ENCODE assay signal across 17 mouse cellular contexts in genomic region chr3:131488403-131488802, GRCm38 (mm10). TPM values are rescaled to one million over a fixed set of nuclear protein-coding genes. Genes with fewer than 3 reads are reported as not detected.
A peak's percentile ranks its signal among the peaks of the same experiment; 100 is the strongest.
DNase-seq lines count a peak whose midpoint lies in the region; ATAC-seq lines count a peak whose summit lies in the region.
"Had no signal": no experiment of that assay in that cellular context is flagged by ENCODE, and none has a peak within 500 bp of the region (broad histone marks: within the 10 kb centered on the region; RNA-seq: fewer than 3 reads in every experiment).

No protein-coding gene starts in this region.

- H3K4me2 ChIP-seq in midbrain, embryonic 11.5 days: no peak overlapping the region
- no peak overlapping the region for H3K4me2 ChIP-seq in midbrain, embryonic 13.5 days (replicated peaks)
- H3K4me2 ChIP-seq: heart, embryonic 12.5 days had no signal

- 71% methylated on average over 9 of the region's 9 CpGs for WGBS in midbrain, embryonic 11.5 days
- 73% methylated on average over 9 of the region's 9 CpGs for WGBS in midbrain, embryonic 13.5 days

- no peak for ATAC-seq in midbrain, embryonic 11.5 days (ENCODE audit: low FRiP score)
- no peak for ATAC-seq in midbrain, embryonic 13.5 days

- no peaks in the 10 kb centered on the region for H3K36me3 ChIP-seq in midbrain, embryonic 11.5 days (ENCODE audit: control insufficient read depth, insufficient read depth, low read length)
- H3K36me3 ChIP-seq in midbrain, embryonic 13.5 days: no peaks in the 10 kb centered on the region
- H3K36me3 ChIP-seq: heart, embryonic 12.5 days; hindbrain, embryonic 15.5 days; lung, embryonic 15.5 days had no signal

- no peaks in the 10 kb centered on the region for H3K9me3 ChIP-seq in midbrain, embryonic 11.5 days (ENCODE audit: control insufficient read depth, low read length)
- H3K9me3 ChIP-seq in midbrain, embryonic 13.5 days: no peaks in the 10 kb centered on the region
- H3K9me3 ChIP-seq: heart, embryonic 12.5 days; hindbrain, embryonic 15.5 days; lung, embryonic 15.5 days had no signal

- H3K4me1 ChIP-seq in midbrain, embryonic 11.5 days (ENCODE audit: control insufficient read depth, insufficient read depth, low read length): peaks cover 8% of the 10 kb centered on the region
- peaks cover 15% of the 10 kb centered on the region for H3K4me1 ChIP-seq in midbrain, embryonic 13.5 days (replicated peaks)

- peaks cover 30% of the 10 kb centered on the region for H3K27me3 ChIP-seq in midbrain, embryonic 11.5 days (ENCODE audit: control insufficient read depth, insufficient read depth, low read length)
- H3K27me3 ChIP-seq in midbrain, embryonic 13.5 days: peaks cover 56% of the 10 kb centered on the region

- H3K27ac ChIP-seq in midbrain, embryonic 11.5 days (ENCODE audit: low read depth, low read length): no peak overlapping the region
- H3K27ac ChIP-seq in midbrain, embryonic 13.5 days: no peak overlapping the region
- H3K27ac ChIP-seq: hindbrain, embryonic 15.5 days; lung, embryonic 15.5 days had no signal

- no peak overlapping the region for H3K9ac ChIP-seq in midbrain, embryonic 11.5 days (ENCODE audit: low read length)
- H3K9ac ChIP-seq in midbrain, embryonic 13.5 days (replicated peaks): no peak overlapping the region
- H3K9ac ChIP-seq: heart, embryonic 12.5 days; hindbrain, embryonic 15.5 days; lung, embryonic 15.5 days had no signal

- H3K4me3 ChIP-seq in midbrain, embryonic 11.5 days (ENCODE audit: low read depth, low read length): no peak overlapping the region
- H3K4me3 ChIP-seq in midbrain, embryonic 13.5 days (replicated peaks): no peak overlapping the region
- H3K4me3 ChIP-seq: heart, embryonic 12.5 days; hindbrain, embryonic 15.5 days had no signal

- peak; percentile 82 for DNase-seq in midbrain, embryonic 11.5 days (ENCODE audit: low spot score, missing footprints)
- DNase-seq in kidney, adult 8-10 months: peak; percentile 67 to 89
- peak; percentile 62 to 88 for DNase-seq in kidney, postnatal 36 days
- peak; percentile 64 for DNase-seq in yolk sac, embryonic 10.5 days (ENCODE audit: low spot score)
- no peak for DNase-seq in adrenal gland, postnatal 25 days
- no peak for DNase-seq in thymus, postnatal 10 days (ENCODE audit: low spot score in 2 of 2)
- no peak for DNase-seq in Muller cell, postnatal 12 days (ENCODE audit: inconsistent ontology term)
- DNase-seq: cerebellum, postnatal 10 days; embryo, embryonic 11 days; gastrocnemius, postnatal 36 days; midbrain, embryonic 14.5 days; retina, postnatal 1 day; thymus, postnatal 14 days had no signal

RNA-seq across cellular contexts. Expression of gene Sgms2, which starts 2.8 kb away (rescaled TPM):
- polyA plus RNA-seq in midbrain, embryonic 11.5 days (2014; fragmentation: Nextera tagmentation; extraction: Ambion mirVana): 0.70 and 1.1 TPM in 2 replicates
- 0.61 and 0.71 TPM in 2 replicates for polyA plus RNA-seq in midbrain, embryonic 13.5 days (2015; fragmentation: Nextera tagmentation; extraction: Ambion mirVana)
- 6.7 and 9.9 TPM in 2 replicates for total RNA-seq in adrenal gland, postnatal 25 days (2021)

Comparison
In these comparisons a context has a peak if more than half of its experiments do, and no peak if none do; other contexts are left out.
1. DNase-seq: peak in midbrain, embryonic 11.5 days (single experiment), kidney, adult 8-10 months (2 of 2), kidney, postnatal 36 days (2 of 2) and yolk sac, embryonic 10.5 days (single experiment); none in adrenal gland, postnatal 25 days (single experiment), thymus, postnatal 10 days (0 of 2) and Muller cell, postnatal 12 days (single experiment).